Mouse (Mus musculus) intestine, embryonic 15.5 days (tissue): Measurements from ENCODE around the gene AC134908.4. TPM values are rescaled to one million over a fixed set of nuclear protein-coding genes. Genes with fewer than 3 reads are reported as not detected.

Experiments used
- ATAC-seq: fragments of 200-750 bp; cut with Nextera tagmentation; 2 replicates; pipeline ENCODE4 v1.8.0; 2017; ENCODE audit warnings: moderate TSS enrichment, moderate library complexity
- H3K27ac ChIP-seq: fragments of 300-500 bp; sonication (generic); 2 replicates; pipeline ENCODE4 v1.5.1; 2015; ENCODE audit warnings: mild to moderate bottlenecking, inconsistent platforms
- H3K27me3 ChIP-seq: fragments of 300-500 bp; sonication (generic); replicated peaks from 2 replicates; pipeline ENCODE4 v1.6.1; 2015; ENCODE audit warnings: inconsistent platforms
- H3K36me3 ChIP-seq: fragments of 300-500 bp; sonication (generic); 2 replicates; pipeline ENCODE4 v1.6.1; 2015; ENCODE audit warnings: inconsistent platforms
- H3K4me1 ChIP-seq: fragments of 300-500 bp; sonication (generic); replicated peaks from 2 replicates; pipeline ENCODE4 v1.6.1; 2015; ENCODE audit warnings: inconsistent platforms
- H3K4me2 ChIP-seq: fragments of 300-500 bp; sonication (generic); replicated peaks from 2 replicates; pipeline ENCODE4 v1.6.1; 2015; ENCODE audit warnings: mild to moderate bottlenecking, inconsistent platforms
- H3K4me3 ChIP-seq: fragments of 300-500 bp; sonication (generic); replicated peaks from 2 replicates; pipeline ENCODE4 v1.5.1; 2015; ENCODE audit warnings: inconsistent platforms
- H3K9ac ChIP-seq: fragments of 300-500 bp; sonication (generic); 2 replicates; pipeline ENCODE4 v1.6.1; 2015; ENCODE audit warnings: inconsistent platforms
- H3K9me3 ChIP-seq: fragments of 300-500 bp; sonication (generic); 2 replicates; pipeline ENCODE4 v1.6.1; 2016; ENCODE audit warnings: inconsistent platforms
- whole genome bisulfite sequencing: fragments of 180-500 bp; shearing (Covaris S2); methylation state at CpG from one replicate; pipeline ENCODE4 v1.1.7; 2015; 5-methylcytosine and 5-hydroxymethylcytosine counted together
- polyA plus RNA-seq: library from polyadenylated mRNA; unstranded; fragments of >200 nt; fragmentation: Nextera tagmentation; extraction: Ambion mirVana; gene quantifications from 2 replicates; pipeline ENCODE4 v1.2.1, GENCODE M21; 2015

The AC134908.4 gene
- polyA plus RNA-seq: not detected in 2 replicates

- peak within 1 kb of the TSS; percentile 96 for H3K4me2 ChIP-seq
- no peaks in the 10 kb centered on the region; the same call in 1 of the 2 replicates for H3K36me3 ChIP-seq
- H3K27me3 ChIP-seq: no peaks in the 10 kb centered on the region
- peaks cover 45% of the 10 kb centered on the region for H3K4me1 ChIP-seq
- no peaks in the 10 kb centered on the region for H3K9me3 ChIP-seq
- H3K4me3 ChIP-seq: peak within 1 kb of the TSS; percentile 91
- WGBS: 38% methylated on average over 6 of the region's 6 CpGs
- peak within 1 kb of the TSS; percentile 78 for H3K9ac ChIP-seq
- no peak for ATAC-seq
- H3K27ac ChIP-seq: peak within 1 kb of the TSS; percentile 27; the same call in 1 of the 2 replicates
These were observed at the start of gene AC134908.4 for GRCm38 (mm10) chr17:25795609-25796092. AC134908.4 (minus strand) TSS chr17:25795659.

GRCm38 (mm10) chr17:25844396-25844901 is 49.0 kb upstream of the AC134908.4 start, which contains the start of gene Rhot2:
Rhot2 (minus strand) TSS chr17:25844851.
- no peaks in the 10 kb centered on the region for H3K27me3 ChIP-seq
- peaks cover 26% of the 10 kb centered on the region for H3K4me1 ChIP-seq
- H3K9me3 ChIP-seq: no peaks in the 10 kb centered on the region
- ATAC-seq: peak; percentile 96
- H3K4me2 ChIP-seq: peak within 1 kb of the TSS; percentile 81
- peak within 1 kb of the TSS; percentile 82 for H3K4me3 ChIP-seq
- H3K9ac ChIP-seq: peak within 1 kb of the TSS; percentile 90
- peaks cover 16% of the 10 kb centered on the region for H3K36me3 ChIP-seq
- peak within 1 kb of the TSS; percentile 80 for H3K27ac ChIP-seq
- WGBS: under 1% methylated on average over 21 of the region's 21 CpGs

DNA sequence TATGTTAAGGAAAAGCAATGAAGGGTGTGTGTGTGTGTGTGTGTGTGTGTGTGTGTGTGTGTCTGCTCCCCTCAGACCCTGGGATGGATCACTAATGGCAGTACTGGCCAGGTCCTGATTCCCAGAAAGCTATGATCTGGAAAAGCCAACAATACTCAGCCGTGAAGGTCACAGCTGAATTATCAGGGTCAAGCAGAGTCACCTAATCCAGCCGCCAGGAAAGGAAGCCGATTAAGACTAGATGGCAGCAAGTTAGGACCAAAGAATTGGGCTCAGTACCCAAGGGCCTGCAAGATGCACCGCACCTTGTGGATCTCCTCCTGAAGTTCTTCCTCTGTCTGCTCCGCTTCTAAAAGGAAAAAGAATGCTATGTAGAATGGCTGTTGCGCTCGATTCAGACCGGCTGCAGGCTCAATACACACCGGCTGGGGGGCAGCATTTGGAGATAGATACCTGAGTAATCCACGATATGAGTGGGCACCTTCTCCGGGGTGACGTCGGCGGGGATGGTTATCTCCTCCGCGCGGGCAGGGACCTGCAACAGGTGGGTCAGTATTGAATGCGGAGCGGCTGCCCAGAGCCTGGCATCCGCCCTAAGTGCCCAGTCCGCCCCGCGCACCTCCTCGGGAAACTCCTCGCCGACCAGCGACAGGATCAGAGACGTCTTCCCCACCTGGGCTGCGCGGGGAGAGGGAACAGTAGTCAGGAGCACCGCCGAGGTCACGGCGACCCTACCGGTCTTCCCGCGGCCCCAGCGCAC is 48.4 kb upstream of the AC134908.4 start:
- H3K4me3 ChIP-seq: peak overlapping the region; percentile 82
- no peaks in the 10 kb centered on the region for H3K27me3 ChIP-seq
- 2% methylated on average over 38 of the region's 38 CpGs for WGBS
- peaks cover 31% of the 10 kb centered on the region for H3K4me1 ChIP-seq
- peaks cover 21% of the 10 kb centered on the region for H3K36me3 ChIP-seq
- H3K9ac ChIP-seq: peak overlapping the region; percentile 90
- H3K27ac ChIP-seq: peak overlapping the region; percentile 80
- peak; percentile 57 for ATAC-seq
- H3K4me2 ChIP-seq: peak overlapping the region; percentile 81
- no peaks in the 10 kb centered on the region for H3K9me3 ChIP-seq

DNA sequence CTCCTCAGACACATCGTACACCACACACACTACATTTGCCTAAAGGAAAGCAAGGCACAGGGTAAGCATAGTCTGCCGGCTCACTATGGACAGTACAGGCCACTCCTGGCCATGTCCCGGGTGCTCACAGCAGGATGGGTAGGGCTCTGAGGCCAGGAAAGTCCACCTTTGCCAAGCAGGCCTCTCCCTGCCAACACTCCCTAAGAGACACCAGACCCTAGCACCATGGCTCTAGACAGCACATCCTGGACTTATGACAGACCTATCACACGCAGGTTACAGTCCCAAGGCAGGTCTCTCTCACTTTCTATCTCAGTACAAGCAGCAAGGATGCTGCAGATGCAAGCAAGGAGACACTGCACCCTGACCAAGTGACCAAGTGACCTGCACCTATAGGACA is 47.7 kb upstream of the AC134908.4 start:
- Histone ChIP-seq H3K4me1 (peaks cover 31% of the 10 kb centered on the region), H3K9me3 (no peaks in the 10 kb centered on the region), H3K27ac (no peak overlapping the region), H3K4me2 (peak overlapping the region; percentile 81), H3K4me3 (peak overlapping the region; percentile 82), H3K27me3 (no peaks in the 10 kb centered on the region), H3K36me3 (peaks cover 21% of the 10 kb centered on the region), H3K9ac (peak overlapping the region; percentile 90)
- 86% methylated on average over 4 of the region's 4 CpGs for WGBS
- ATAC-seq: no peak

DNA sequence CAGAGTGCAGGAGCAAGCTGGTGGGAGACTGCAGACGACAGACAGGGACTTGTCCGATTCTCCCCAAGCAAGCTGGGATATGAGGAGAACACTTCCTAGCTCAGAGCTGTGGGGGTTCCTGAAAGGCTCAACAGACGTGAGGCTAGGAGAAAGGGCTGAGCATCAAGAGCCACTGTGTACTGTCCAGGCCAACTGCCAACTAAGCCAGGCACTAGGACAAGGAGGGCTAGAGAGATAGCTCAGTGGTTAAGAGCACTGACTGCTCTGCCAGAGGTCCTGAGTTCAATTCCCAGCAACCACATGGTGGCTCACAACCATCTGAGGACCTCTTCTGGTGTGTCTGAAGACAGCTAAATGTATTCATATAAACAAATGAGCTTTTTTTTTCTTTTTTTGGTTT is 47.0 kb upstream of the AC134908.4 start:
- H3K27me3 ChIP-seq: no peaks in the 10 kb centered on the region
- H3K9me3 ChIP-seq: no peaks in the 10 kb centered on the region
- WGBS: 83% methylated on average over 3 of the region's 3 CpGs
- no peak overlapping the region for H3K27ac ChIP-seq
- H3K4me1 ChIP-seq: peaks cover 36% of the 10 kb centered on the region
- H3K9ac ChIP-seq: no peak overlapping the region
- no peak overlapping the region for H3K4me2 ChIP-seq
- ATAC-seq: no peak
- H3K4me3 ChIP-seq: no peak overlapping the region
- peaks cover 21% of the 10 kb centered on the region for H3K36me3 ChIP-seq

- Histone ChIP-seq H3K27ac (no peak within 1 kb of the TSS), H3K27me3 (no peaks in the 10 kb centered on the region), H3K9ac (no peak within 1 kb of the TSS), H3K9me3 (no peaks in the 10 kb centered on the region), H3K4me1 (peaks cover 47% of the 10 kb centered on the region), H3K4me3 (no peak within 1 kb of the TSS), H3K36me3 (peaks cover 21% of the 10 kb centered on the region), H3K4me2 (no peak within 1 kb of the TSS)
- ATAC-seq: no peak
- 93% methylated on average over 22 of the region's 22 CpGs for WGBS
These were observed 45.8 kb upstream of the AC134908.4 start, which contains the start of gene Gm20683 for GRCm38 (mm10) chr17:25841117-25841880. Gm20683 (minus strand) TSS chr17:25841763.

- Histone ChIP-seq H3K9ac (no peak overlapping the region), H3K4me1 (peaks cover 54% of the 10 kb centered on the region), H3K4me3 (no peak overlapping the region), H3K36me3 (peaks cover 21% of the 10 kb centered on the region), H3K27ac (no peak overlapping the region), H3K27me3 (no peaks in the 10 kb centered on the region), H3K4me2 (no peak overlapping the region), H3K9me3 (no peaks in the 10 kb centered on the region)
- WGBS: 96% methylated on average over 6 of the region's 6 CpGs
- ATAC-seq: no peak
These were observed 45.1 kb upstream of the AC134908.4 start for GRCm38 (mm10) chr17:25840519-25840918.

DNA sequence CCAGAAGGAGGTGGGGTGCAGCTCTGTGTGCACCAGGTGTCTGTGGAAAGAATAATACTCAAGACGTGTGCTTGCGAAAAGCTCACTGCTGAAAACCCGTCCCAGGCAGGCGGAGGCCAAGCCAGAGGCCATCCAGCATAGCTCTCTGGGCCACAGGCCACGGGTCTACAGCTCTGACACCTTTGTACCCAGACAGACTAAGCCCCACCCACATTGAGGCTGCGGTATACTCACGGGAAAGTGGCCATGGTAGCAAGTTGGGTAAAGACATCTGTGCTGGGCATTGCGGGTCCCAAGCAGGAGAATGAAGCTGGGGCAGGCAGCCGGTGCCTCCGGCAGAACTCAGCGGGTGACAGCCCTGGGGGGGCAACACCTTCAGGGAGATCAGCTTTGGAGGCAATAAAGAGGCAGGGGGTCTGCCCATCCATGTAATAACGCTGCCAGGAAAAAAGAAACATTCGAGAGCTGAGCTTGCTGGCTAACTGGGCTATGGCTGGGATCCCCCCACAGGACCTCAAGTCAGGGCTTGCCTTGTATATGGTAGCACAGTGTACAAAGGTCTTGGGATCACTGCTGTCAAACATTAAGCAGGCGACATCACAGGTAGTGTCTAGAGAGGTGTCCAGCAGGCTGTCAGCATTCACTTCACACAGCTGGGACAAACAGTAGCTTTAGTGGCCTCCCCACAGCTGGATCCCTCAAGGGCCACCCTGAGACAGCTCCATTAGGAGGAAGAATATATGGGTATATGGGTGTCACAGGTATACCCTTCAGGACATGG is 44.2 kb upstream of the AC134908.4 start:
- Histone ChIP-seq H3K4me2 (peak overlapping the region; percentile 14; the same call in 1 of the 2 replicates), H3K9ac (no peak overlapping the region), H3K4me1 (peaks cover 57% of the 10 kb centered on the region), H3K27me3 (no peaks in the 10 kb centered on the region), H3K27ac (no peak overlapping the region), H3K4me3 (no peak overlapping the region), H3K9me3 (no peaks in the 10 kb centered on the region), H3K36me3 (peaks cover 21% of the 10 kb centered on the region)
- WGBS: 83% methylated on average over 14 of the region's 14 CpGs
- peak; percentile 33; the same call in 1 of the 2 replicates for ATAC-seq

DNA sequence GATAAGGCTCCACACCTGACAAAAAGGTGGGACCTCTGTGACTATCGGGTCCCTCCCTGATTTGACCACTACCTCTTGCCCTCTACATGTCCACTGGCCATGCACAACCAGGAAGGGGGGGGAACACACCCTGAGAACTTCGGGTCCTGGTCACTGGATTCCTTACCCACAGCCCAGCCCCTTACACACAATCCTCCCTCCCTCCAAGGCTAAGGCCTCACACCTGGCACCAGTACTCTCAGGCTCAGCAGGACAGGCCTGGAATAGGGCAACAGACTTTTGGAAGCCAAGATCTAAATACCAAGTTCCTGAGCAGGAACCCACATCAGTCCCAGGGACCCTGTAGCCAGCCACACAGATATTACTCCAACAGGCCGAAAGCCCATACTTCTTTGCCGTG is 43.4 kb upstream of the AC134908.4 start:
- Histone ChIP-seq H3K9ac (no peak overlapping the region), H3K4me2 (no peak overlapping the region), H3K4me1 (peaks cover 63% of the 10 kb centered on the region), H3K9me3 (no peaks in the 10 kb centered on the region), H3K36me3 (peaks cover 21% of the 10 kb centered on the region), H3K27me3 (no peaks in the 10 kb centered on the region), H3K27ac (no peak overlapping the region), H3K4me3 (no peak overlapping the region)
- 84% methylated on average over 4 of the region's 4 CpGs for WGBS
- ATAC-seq: no peak

GRCm38 (mm10) chr17:25837533-25837932 is 42.1 kb upstream of the AC134908.4 start:
- Histone ChIP-seq H3K27ac (peak overlapping the region; percentile 22; the same call in 1 of the 2 replicates), H3K4me1 (peaks cover 52% of the 10 kb centered on the region), H3K36me3 (peaks cover 21% of the 10 kb centered on the region), H3K27me3 (no peaks in the 10 kb centered on the region), H3K4me2 (peak overlapping the region; percentile 91), H3K9ac (no peak overlapping the region), H3K9me3 (no peaks in the 10 kb centered on the region), H3K4me3 (no peak overlapping the region)
- 50% methylated on average over 3 of the region's 3 CpGs for WGBS
- no peak for ATAC-seq

DNA sequence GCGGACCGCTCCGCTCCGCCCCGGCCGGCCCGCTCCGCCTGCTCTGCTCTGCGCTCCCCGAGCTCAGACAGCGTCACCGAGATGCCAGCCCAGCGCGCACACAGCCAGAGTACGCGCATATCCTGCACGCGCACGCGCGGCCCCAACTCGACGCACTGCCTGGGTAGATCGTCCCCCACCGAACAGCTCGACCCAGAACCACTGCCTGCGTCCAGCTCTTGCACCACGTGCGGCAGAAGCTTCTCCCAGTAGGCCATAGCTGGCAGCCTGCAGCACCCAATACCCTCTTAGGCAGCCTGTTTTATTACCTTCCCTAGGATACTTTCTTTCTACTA is 41.6 kb upstream of the AC134908.4 start, which contains the start of gene Rhbdl1:
TSS of gene Rhbdl1 (minus strand) at position 220 of the 335 bp plus-strand sequence.
- ATAC-seq: 0 out of 2 replicates have a peak, but pooled peaks have one; percentile 4
- H3K4me1 ChIP-seq: peaks cover 50% of the 10 kb centered on the region
- H3K27ac ChIP-seq: peak within 1 kb of the TSS; percentile 27; the same call in 1 of the 2 replicates
- H3K9ac ChIP-seq: peak within 1 kb of the TSS; percentile 50
- H3K27me3 ChIP-seq: no peaks in the 10 kb centered on the region
- peaks cover 17% of the 10 kb centered on the region for H3K36me3 ChIP-seq
- 1% methylated on average over 29 of the region's 29 CpGs for WGBS
- H3K4me2 ChIP-seq: peak within 1 kb of the TSS; percentile 91
- peak within 1 kb of the TSS; percentile 34 for H3K4me3 ChIP-seq
- H3K9me3 ChIP-seq: no peaks in the 10 kb centered on the region
